Mouse (Mus musculus) small intestine, adult 2 months (tissue): ENCODE results near the gene Sec11a.

Experiments
- CTCF ChIP-seq: fragments of 200-500 bp; IDR thresholded peaks from 2 replicates; pipeline ENCODE4 v1.5.1; 2012; ENCODE audit warnings: low read depth, mild to moderate bottlenecking, control low read depth, inconsistent platforms, low read length, moderate library complexity, mixed read lengths; ENCODE audit not compliant: insufficient replicate concordance, insufficient read length; ENCODE audit errors: extremely low read depth
- POLR2A ChIP-seq: fragments of 200-500 bp; IDR thresholded peaks from 2 replicates; pipeline ENCODE4 v1.6.1; 2012; ENCODE audit warnings: low read depth, mild to moderate bottlenecking, control low read depth, inconsistent platforms, low read length, moderate library complexity

DNA sequence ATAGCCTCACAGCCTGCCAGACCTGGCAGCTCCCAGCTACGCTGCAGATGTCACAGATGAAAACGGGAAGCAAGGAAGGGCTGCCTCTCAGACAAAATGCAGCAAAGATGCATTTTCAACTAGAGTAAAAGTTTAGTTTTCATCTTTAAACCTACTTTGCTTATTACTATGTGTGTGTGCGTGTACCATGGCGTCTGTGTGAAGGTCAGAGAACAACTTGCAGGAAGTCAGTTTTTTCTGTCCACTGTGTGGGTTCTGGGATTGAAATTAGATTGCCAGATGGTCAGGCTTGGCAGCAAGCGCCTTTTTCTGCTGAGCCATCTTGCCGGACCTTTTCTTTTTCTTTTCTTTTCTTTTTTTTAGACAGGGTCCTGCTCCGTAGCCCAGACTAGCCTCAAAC is 53.4 kb downstream of the Sec11a start:
- TF ChIP-seq CTCF (no peak), POLR2A (no peak)
